Mouse (Mus musculus) macrophage (primary cell): ENCODE results near the gene Uqcrq. TPM values are rescaled to one million over a fixed set of nuclear protein-coding genes. Genes with fewer than 3 reads are reported as not detected.

Source experiments
- H3K27ac ChIP-seq: fragments of 350-480 bp; formaldehyde crosslinking; 2 replicates; pipeline ENCODE4 v1.9.0; 2021
- H3K36me3 ChIP-seq: fragments of 350-480 bp; formaldehyde crosslinking; 2 replicates; pipeline ENCODE4 v1.9.0; 2021; ENCODE audit errors: inconsistent target
- H3K4me3 ChIP-seq: fragments of 350-480 bp; formaldehyde crosslinking; 2 replicates; pipeline ENCODE4 v1.9.0; 2021; ENCODE audit errors: inconsistent target
- H3K79me2 ChIP-seq: fragments of 350-480 bp; formaldehyde crosslinking; 2 replicates; pipeline ENCODE4 v1.9.0; 2021; ENCODE audit errors: inconsistent target
- WGBS: methylation state at CpG from one replicate; pipeline ENCODE4 v1.1.7; 2026; ENCODE audit warnings: inconsistent platforms; ENCODE audit not compliant: missing documents; 5-methylcytosine and 5-hydroxymethylcytosine counted together
- polyA plus RNA-seq: library from polyadenylated mRNA; stranded (reverse); fragments of 250-400 nt; gene quantifications from 3 replicates; pipeline ENCODE4 v1.2.4, GENCODE M21; 2018; ENCODE audit warnings: inconsistent platforms

Uqcrq gene
- polyA plus RNA-seq, 1 experiment from 2014 or later = 63.1 TPM

DNA sequence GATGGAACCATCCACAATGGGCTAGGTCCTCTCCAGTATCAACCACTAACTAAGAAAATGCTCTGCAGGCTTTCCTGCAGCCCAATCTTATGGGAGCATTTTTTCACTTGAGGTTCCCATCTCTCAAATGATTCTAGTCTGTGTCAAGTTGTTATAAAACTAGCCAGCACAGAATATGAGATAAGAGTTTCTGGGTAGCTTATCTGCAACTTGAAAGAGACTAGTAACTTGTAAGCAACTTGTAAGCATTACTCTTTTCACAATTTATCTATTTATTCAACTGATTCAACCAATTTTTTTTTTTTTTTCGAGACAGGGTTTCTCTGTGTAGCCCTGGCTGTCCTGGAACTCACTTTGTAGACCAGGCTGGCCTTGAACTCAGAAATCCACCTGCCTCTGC is 27.0 kb downstream of the Uqcrq start:
- peaks cover 5% of the 10 kb centered on the region; the same call in 1 of the 2 replicates for H3K79me2 ChIP-seq
- no CpG with 5 or more reads among the region's 1 CpGs for WGBS
- H3K36me3 ChIP-seq = peaks cover 88% of the 10 kb centered on the region
- H3K4me3 ChIP-seq = no peak overlapping the region
- H3K27ac ChIP-seq = no peak overlapping the region

GRCm38 (mm10) chr11:53393856-53394255 is 36.8 kb downstream of the Uqcrq start:
- Histone ChIP-seq H3K36me3 (peaks cover 51% of the 10 kb centered on the region), H3K79me2 (no peaks in the 10 kb centered on the region; the same call in 1 of the 2 replicates), H3K4me3 (no peak overlapping the region), H3K27ac (no peak overlapping the region)
- WGBS = 20% methylated on average over 1 of the region's 1 CpGs

GRCm38 (mm10) chr11:53383758-53384428 is 46.7 kb downstream of the Uqcrq start:
- Histone ChIP-seq H3K36me3 (peaks cover 50% of the 10 kb centered on the region), H3K79me2 (peaks cover 82% of the 10 kb centered on the region), H3K4me3 (no peak overlapping the region), H3K27ac (no peak overlapping the region)
- WGBS = 100% methylated on average over 1 of the region's 2 CpGs

DNA sequence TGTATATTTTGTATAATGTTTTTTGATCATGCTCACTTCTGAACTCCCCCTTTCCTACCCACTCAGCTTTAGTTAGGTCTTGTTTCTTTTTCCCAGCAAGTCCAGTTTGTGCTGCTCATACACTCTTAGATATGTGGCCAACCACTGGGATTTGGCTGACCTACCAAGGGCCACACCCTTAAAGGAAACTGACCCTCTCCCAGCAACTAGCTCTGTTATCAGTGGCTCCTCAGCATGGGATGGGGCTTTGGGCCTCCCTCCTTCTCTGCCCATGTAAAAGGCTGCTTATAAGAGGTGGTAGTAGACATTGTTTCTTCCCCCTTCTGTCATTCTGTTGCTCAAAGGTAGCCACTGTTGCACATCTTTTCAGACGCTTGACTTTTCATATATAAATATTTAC is 51.7 kb downstream of the Uqcrq start:
- Histone ChIP-seq H3K27ac (no peak overlapping the region), H3K36me3 (peaks cover 26% of the 10 kb centered on the region), H3K4me3 (no peak overlapping the region), H3K79me2 (peaks cover 100% of the 10 kb centered on the region)
- WGBS = 93% methylated on average over 1 of the region's 1 CpGs

Other genes with a start within 250 kb of the Uqcrq start
- 93.1 to 460 TPM (median 147 TPM) in 3 replicates for gene Hspa4, start 130.4 kb downstream of the Uqcrq start, polyA plus RNA-seq
- gene Zcchc10, start 106.2 kb downstream of the Uqcrq start, polyA plus RNA-seq = 9.7 to 15.8 TPM (median 10.5 TPM) in 3 replicates
- gene Aff4, start 80.0 kb downstream of the Uqcrq start, polyA plus RNA-seq = 21.9 to 44.8 TPM (median 33.0 TPM) in 3 replicates
- gene Leap2, start 7.7 kb downstream of the Uqcrq start, polyA plus RNA-seq = not detected in 3 replicates
- gene Gdf9, start 192 bp upstream of the Uqcrq start, polyA plus RNA-seq = 1.1 to 2.2 TPM (median 1.7 TPM) in 3 replicates
- gene Gm10447, start 26.3 kb upstream of the Uqcrq start, polyA plus RNA-seq = not detected in 3 replicates
- not detected in 3 replicates for gene Shroom1, start 26.4 kb upstream of the Uqcrq start, polyA plus RNA-seq
- not detected in 3 replicates for gene Gm9837, start 39.6 kb upstream of the Uqcrq start, polyA plus RNA-seq
- gene Gm9945, start 49.3 kb upstream of the Uqcrq start, polyA plus RNA-seq = not detected in 3 replicates
- not detected in 3 replicates for gene Sowaha, start 49.4 kb upstream of the Uqcrq start, polyA plus RNA-seq
- 69.8 to 121 TPM (median 83.7 TPM) in 3 replicates for gene Sept8, start 88.4 kb upstream of the Uqcrq start, polyA plus RNA-seq
- 25.8 to 223 TPM (median 90.7 TPM) in 3 replicates for gene Kif3a, start 136.5 kb upstream of the Uqcrq start, polyA plus RNA-seq
- gene Il4, start 187.8 kb upstream of the Uqcrq start, polyA plus RNA-seq = 0.53 to 1.6 TPM in 2 of 3 replicates, not detected in the other
- gene Il13, start 203.9 kb upstream of the Uqcrq start, polyA plus RNA-seq = not detected in 3 replicates